Mouse (Mus musculus): ENCODE results near the gene Rnf169. TPM values are rescaled to one million over a fixed set of nuclear protein-coding genes. Genes with fewer than 3 reads are reported as not detected.
A peak's percentile ranks its signal among the peaks of the same experiment; 100 is the strongest.
"Not testable (repeated sequence)": the region's sequence is repeated elsewhere in the genome, so short reads cannot be mapped to it uniquely, and the experiment has no call there.

The Rnf169 gene
- total and polyA plus RNA-seq, 2 experiments from 2014 or later = 2.6 to 14.2 TPM

DNA sequence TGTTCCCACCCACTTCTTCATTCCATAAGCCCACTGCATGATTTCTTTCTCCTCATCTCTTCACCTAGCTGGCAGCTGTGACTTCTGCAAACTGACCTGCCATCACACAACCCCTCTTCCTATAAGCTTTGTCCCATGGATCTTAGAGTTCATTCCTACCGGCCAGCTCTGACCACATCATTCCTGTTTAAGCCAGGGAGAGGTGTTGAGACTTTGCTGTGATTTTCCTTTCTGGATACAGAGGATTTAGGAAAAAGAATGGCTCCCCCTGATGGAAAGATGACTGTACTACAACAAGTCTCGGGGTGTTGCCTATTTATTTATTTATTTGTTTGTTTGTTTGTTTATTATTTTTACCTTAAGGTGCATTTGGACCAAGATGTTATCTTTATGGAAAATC lies 1.1 kb upstream of the Rnf169 start:
- no peaks in the 10 kb centered on the region for H3K9me3 ChIP-seq (ENCODE audit: low read length)
- H3K9ac ChIP-seq (replicated peaks; ENCODE audit: low read length) = no peak overlapping the region; the same call in 1 of the 2 replicates
- ATAC-seq = no peak
- TF ChIP-seq CTCF (IDR thresholded peaks at IDR 0.05; ENCODE audit: low read depth) = peak; percentile 80
- peak overlapping the region; percentile 98 for H3K27ac ChIP-seq
- H3K27me3 ChIP-seq (ENCODE audit: insufficient read depth, low read length) = no peaks in the 10 kb centered on the region
- 1% methylated on average over 2 of the region's 2 CpGs for WGBS
- peak; percentile 89 for DNase-seq (ENCODE audit: low spot score)
- H3K4me3 ChIP-seq (ENCODE audit: low read length) = no peak overlapping the region
- peaks cover 8% of the 10 kb centered on the region; the same call in 1 of the 2 replicates for H3K4me1 ChIP-seq (ENCODE audit: insufficient read depth, low read length)
- H3K36me3 ChIP-seq (ENCODE audit: insufficient read depth, low read length) = no peaks in the 10 kb centered on the region
- peak overlapping the region; percentile 88; the same call in 1 of the 2 replicates for H3K4me2 ChIP-seq (ENCODE audit: low read depth, low read length)

DNA sequence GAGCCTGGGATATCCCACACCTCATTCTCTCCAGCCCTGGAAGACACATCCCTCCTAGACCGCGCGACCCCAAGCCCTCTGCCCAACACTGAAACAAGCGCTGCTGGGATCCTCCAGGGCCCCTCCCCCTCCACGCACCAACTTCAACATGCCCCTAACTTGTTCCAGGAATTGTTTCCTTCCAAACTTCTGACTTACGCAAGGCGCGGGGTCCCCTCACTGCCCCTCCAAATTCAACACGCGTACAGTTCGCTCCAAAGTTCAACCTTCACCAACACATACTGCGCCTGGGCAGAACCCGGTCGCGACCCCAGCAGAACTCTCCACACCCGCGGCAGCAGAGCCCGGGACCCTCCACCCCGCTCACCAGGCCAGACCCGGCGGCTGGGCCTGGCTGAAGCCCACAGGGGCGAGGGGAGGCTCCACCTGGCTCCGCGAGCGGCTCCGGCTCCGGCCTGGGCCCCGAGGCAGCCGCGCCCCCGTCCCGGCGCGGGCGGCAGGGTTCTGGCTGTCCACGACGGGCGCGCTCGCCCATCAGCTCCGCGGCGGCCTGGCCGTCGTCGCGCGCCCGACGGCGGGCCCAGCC lies 609 bp downstream of the Rnf169 start:
- no peaks in the 10 kb centered on the region for H3K9me3 ChIP-seq (ENCODE audit: low read length)
- DNase-seq (ENCODE audit: low spot score) = peak; percentile 55
- H3K27ac ChIP-seq = peak overlapping the region; percentile 98
- H3K4me1 ChIP-seq (ENCODE audit: insufficient read depth, low read length) = peaks cover 8% of the 10 kb centered on the region; the same call in 1 of the 2 replicates
- H3K9ac ChIP-seq (replicated peaks; ENCODE audit: low read length) = peak overlapping the region; percentile 99
- peak overlapping the region; percentile 88 for H3K4me2 ChIP-seq (ENCODE audit: low read depth, low read length)
- ATAC-seq = peak; percentile 61
- no peak for TF ChIP-seq CTCF (IDR thresholded peaks at IDR 0.05; ENCODE audit: low read depth)
- H3K4me3 ChIP-seq (ENCODE audit: low read length) = peak overlapping the region; percentile 96
- under 1% methylated on average over 37 of the region's 51 CpGs for WGBS
- H3K36me3 ChIP-seq (ENCODE audit: insufficient read depth, low read length) = no peaks in the 10 kb centered on the region
- no peaks in the 10 kb centered on the region for H3K27me3 ChIP-seq (ENCODE audit: insufficient read depth, low read length)

DNA sequence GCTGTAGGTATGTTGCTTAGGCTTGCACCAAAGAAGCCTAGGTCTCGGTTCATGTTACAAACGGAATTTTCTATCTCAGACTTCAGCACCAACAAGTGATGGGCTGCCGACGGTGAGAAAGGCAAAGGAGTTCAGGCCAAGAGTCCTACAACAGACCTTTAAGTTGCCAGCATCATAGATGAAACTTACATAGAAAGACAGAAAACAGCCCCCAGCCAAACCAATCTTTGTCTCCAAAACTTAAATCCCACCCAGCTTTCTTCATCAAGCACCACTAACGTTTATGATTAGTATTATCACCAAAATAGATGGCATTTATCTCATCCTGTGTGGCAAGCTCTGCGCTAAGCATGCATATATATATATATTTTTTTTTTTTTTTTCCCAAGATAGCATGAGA lies 1.2 kb downstream of the Rnf169 start:
- 6% methylated on average over 6 of the region's 6 CpGs for WGBS
- no peaks in the 10 kb centered on the region for H3K9me3 ChIP-seq (ENCODE audit: low read length)
- peaks cover 8% of the 10 kb centered on the region; the same call in 1 of the 2 replicates for H3K4me1 ChIP-seq (ENCODE audit: insufficient read depth, low read length)
- no peak for TF ChIP-seq CTCF (IDR thresholded peaks at IDR 0.05; ENCODE audit: low read depth)
- H3K27me3 ChIP-seq (ENCODE audit: insufficient read depth, low read length) = no peaks in the 10 kb centered on the region
- peak overlapping the region; percentile 88 for H3K4me2 ChIP-seq (ENCODE audit: low read depth, low read length)
- peak overlapping the region; percentile 98; the same call in 1 of the 2 replicates for H3K27ac ChIP-seq
- ATAC-seq (no peak), DNase-seq (ENCODE audit: low spot score) (no peak)
- H3K9ac ChIP-seq (replicated peaks; ENCODE audit: low read length) = peak overlapping the region; percentile 99
- H3K36me3 ChIP-seq (ENCODE audit: insufficient read depth, low read length) = no peaks in the 10 kb centered on the region
- H3K4me3 ChIP-seq (ENCODE audit: low read length) = peak overlapping the region; percentile 96

DNA sequence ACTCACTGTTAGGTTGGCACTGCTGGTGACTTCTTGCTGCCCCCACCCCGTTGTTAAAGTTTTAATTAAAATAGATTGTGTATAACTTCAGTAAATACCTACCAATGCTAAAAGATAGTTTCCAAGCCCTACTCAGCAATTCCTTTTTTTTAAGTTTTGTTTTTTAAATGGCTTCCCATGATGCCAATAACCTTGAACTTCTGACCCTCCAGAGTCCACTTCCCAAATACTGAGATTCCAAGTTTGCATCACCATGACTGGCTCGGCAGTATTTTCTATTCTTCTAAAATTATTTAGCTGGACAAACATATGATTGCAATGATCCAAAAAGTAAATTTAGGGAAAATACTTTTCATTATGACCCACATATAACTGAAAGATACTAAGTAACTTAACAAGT lies 2.2 kb downstream of the Rnf169 start:
- TF ChIP-seq CTCF (IDR thresholded peaks at IDR 0.05; ENCODE audit: low read depth) = no peak
- ATAC-seq = no peak
- peaks cover 8% of the 10 kb centered on the region; the same call in 1 of the 2 replicates for H3K4me1 ChIP-seq (ENCODE audit: insufficient read depth, low read length)
- H3K27me3 ChIP-seq (ENCODE audit: insufficient read depth, low read length) = no peaks in the 10 kb centered on the region
- H3K9ac ChIP-seq (replicated peaks; ENCODE audit: low read length) = no peak overlapping the region
- H3K4me2 ChIP-seq (ENCODE audit: low read depth, low read length) = no peak overlapping the region
- no peak overlapping the region for H3K27ac ChIP-seq
- no peak overlapping the region for H3K4me3 ChIP-seq (ENCODE audit: low read length)
- WGBS = 86% methylated on average over 2 of the region's 2 CpGs
- no peaks in the 10 kb centered on the region for H3K9me3 ChIP-seq (ENCODE audit: low read length)
- DNase-seq (ENCODE audit: low spot score) = no peak
- no peaks in the 10 kb centered on the region for H3K36me3 ChIP-seq (ENCODE audit: insufficient read depth, low read length)

DNA sequence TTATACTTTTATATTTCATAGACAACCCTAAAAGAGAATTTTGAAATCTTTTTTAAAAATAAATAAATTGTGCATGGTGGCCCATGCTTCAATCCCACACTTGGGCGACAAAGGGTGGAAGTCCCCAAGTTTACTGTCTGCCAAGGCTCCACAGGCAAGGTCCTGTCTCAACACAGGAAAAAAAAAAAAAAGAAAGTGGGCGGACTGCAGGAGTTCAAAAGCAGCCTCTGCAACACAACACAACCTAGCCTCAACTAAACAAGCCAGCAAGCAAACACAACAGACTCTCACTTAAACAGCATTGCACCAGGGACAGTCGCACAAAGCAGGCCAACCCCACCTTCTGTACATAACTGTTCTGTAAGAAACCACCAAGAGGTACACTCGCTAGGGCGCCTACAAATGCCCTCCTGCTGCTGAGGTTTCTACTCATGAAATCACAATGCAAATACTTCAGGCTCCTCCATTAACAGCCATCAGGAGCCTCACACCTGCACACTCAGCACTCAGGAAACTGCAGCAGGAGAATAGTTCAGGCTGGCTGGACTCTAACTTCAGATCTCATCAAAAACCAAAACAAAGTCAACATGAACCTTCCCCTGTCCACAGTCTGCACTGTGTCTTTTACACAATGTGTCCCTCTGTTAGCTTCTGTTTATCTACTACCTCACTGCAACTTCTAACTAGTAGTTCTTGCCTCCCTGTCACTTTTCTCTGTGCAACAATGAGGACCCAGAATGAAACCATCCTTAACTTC lies 4.3 kb downstream of the Rnf169 start:
- peaks cover 13% of the 10 kb centered on the region; the same call in 1 of the 2 replicates for H3K4me1 ChIP-seq (ENCODE audit: insufficient read depth, low read length)
- no peaks in the 10 kb centered on the region for H3K9me3 ChIP-seq (ENCODE audit: low read length)
- 82% methylated on average over 5 of the region's 5 CpGs for WGBS
- no peak for DNase-seq (ENCODE audit: low spot score)
- no peak overlapping the region for H3K4me2 ChIP-seq (ENCODE audit: low read depth, low read length)
- ATAC-seq = no peak
- H3K4me3 ChIP-seq (ENCODE audit: low read length) = no peak overlapping the region
- H3K9ac ChIP-seq (replicated peaks; ENCODE audit: low read length) = no peak overlapping the region
- no peaks in the 10 kb centered on the region for H3K36me3 ChIP-seq (ENCODE audit: insufficient read depth, low read length)
- H3K27ac ChIP-seq = no peak overlapping the region
- no peak for TF ChIP-seq CTCF (IDR thresholded peaks at IDR 0.05; ENCODE audit: low read depth)
- H3K27me3 ChIP-seq (ENCODE audit: insufficient read depth, low read length) = no peaks in the 10 kb centered on the region

DNA sequence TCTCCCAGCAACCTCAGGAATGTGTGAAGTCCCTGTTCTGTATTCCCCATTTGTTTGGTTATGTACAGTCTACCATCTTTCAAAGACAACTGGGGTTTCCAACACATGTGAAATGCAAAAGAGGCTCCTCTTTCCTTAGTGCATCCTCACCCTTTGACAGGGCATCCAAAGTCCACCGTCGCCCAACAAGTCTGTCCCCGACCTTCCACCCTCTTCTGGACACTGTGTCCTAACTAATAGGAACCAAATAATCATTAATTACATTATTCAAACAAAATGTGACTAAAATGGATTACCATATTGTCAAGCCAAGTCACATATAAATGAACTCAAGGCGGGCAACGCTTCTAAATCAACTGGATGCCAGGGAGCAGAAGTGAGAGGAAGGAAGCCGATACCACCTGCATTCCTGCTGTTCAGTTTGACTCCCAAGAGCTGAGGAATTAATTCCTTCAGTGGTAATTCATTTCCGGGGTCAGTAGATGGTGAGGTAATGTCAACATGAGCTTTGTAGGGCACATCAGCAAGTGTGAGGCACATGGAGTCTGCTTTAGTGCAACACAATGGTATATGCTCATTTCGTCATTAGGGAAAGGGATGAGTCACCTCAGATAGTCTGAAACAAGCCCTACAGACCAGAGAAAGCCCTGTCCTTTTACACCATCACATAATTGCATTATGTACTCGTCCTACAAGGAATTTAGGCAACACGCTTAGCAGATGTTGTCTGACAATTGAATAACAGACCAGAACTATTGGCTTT lies 5.9 kb downstream of the Rnf169 start:
- Histone ChIP-seq H3K4me3 (ENCODE audit: low read length) (no peak overlapping the region), H3K27me3 (ENCODE audit: insufficient read depth, low read length) (no peaks in the 10 kb centered on the region), H3K4me2 (ENCODE audit: low read depth, low read length) (no peak overlapping the region), H3K36me3 (ENCODE audit: insufficient read depth, low read length) (no peaks in the 10 kb centered on the region), H3K4me1 (ENCODE audit: insufficient read depth, low read length) (peaks cover 13% of the 10 kb centered on the region; the same call in 1 of the 2 replicates), H3K9me3 (ENCODE audit: low read length) (no peaks in the 10 kb centered on the region), H3K9ac (replicated peaks; ENCODE audit: low read length) (no peak overlapping the region), H3K27ac (no peak overlapping the region)
- 65% methylated on average over 10 of the region's 10 CpGs for WGBS
- TF ChIP-seq CTCF (IDR thresholded peaks at IDR 0.05; ENCODE audit: low read depth) = no peak
- ATAC-seq (no peak), DNase-seq (ENCODE audit: low spot score) (no peak)

DNA sequence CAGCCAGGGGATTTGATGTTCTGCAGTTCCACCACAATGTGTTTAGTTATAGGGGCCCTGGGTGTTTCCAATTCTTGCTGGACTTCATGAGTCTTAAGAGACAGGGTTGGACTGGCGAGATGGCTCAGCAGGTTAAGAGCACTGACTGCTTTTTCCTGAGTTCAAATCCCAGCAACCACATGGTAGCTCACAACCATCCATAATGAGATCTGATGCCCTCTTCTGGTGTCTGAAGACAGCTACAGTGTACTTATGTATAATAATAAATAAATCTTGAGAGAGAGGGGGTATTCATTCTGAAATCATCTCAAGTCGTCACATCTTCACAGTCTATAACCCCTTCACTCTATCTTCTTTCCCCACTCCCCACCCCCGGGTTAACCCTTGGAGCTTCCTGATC lies 7.3 kb downstream of the Rnf169 start:
- DNase-seq (ENCODE audit: low spot score) = not testable (repeated sequence)

More for the DNA sequence above, 7.3 kb downstream of the Rnf169 start:
- H3K4me1 ChIP-seq (ENCODE audit: insufficient read depth, low read length) = peaks cover 12% of the 10 kb centered on the region; the same call in 1 of the 2 replicates
- not testable (repeated sequence) for H3K9ac ChIP-seq (replicated peaks; ENCODE audit: low read length); H3K9me3 ChIP-seq (ENCODE audit: low read length); H3K4me3 ChIP-seq (ENCODE audit: low read length); H3K27me3 ChIP-seq (ENCODE audit: insufficient read depth, low read length); H3K36me3 ChIP-seq (ENCODE audit: insufficient read depth, low read length); ATAC-seq; H3K27ac ChIP-seq; H3K4me2 ChIP-seq (ENCODE audit: low read depth, low read length)
- WGBS = 88% methylated on average over 3 of the region's 3 CpGs
